Mouse (Mus musculus): Measurements from ENCODE around the gene Mapk10. TPM values are rescaled to one million over a fixed set of nuclear protein-coding genes. Genes with fewer than 3 reads are reported as not detected.

Gene Mapk10
- polyA plus RNA-seq, 1 experiment from 2014 or later = 72.0 TPM

- Histone ChIP-seq H3K27ac (no peak overlapping the region), H3K36me3 (no peaks in the 10 kb centered on the region), H3K4me2 (replicated peaks) (no peak overlapping the region), H3K27me3 (replicated peaks) (no peaks in the 10 kb centered on the region), H3K4me1 (peaks cover 22% of the 10 kb centered on the region), H3K4me3 (no peak overlapping the region), H3K9ac (no peak overlapping the region), H3K9me3 (no peaks in the 10 kb centered on the region)
- ATAC-seq (ENCODE audit: low FRiP score, low read depth) = no peak
- whole genome bisulfite sequencing = 80% methylated on average over 7 of the region's 7 CpGs
Measured at GRCm38 (mm10) chr5:103022504-103023172, 188.5 kb downstream of the Mapk10 start.

DNA sequence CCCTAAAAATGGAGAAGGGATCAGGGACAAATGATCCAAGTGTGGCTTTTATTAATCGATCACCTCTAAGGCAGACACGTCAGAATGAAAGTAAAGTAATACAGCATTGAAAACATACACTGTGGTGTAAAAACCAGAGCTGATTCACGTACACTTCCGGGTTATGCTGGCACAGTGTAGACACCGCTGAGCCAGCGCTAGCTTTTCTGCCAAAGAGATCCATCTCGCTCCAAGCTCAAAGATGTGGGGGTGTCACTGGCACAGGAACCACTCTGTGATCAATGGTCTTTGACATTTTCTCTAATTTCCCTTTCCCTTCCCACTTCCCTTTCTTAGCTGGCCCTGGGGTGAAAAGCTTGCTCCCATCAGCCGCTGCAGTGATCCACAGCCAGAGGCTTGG lies 189.7 kb downstream of the Mapk10 start:
- H3K27ac ChIP-seq = no peak overlapping the region
- no peaks in the 10 kb centered on the region for H3K9me3 ChIP-seq
- H3K4me3 ChIP-seq = no peak overlapping the region
- ATAC-seq (ENCODE audit: low FRiP score, low read depth) = no peak
- no peak overlapping the region for H3K9ac ChIP-seq
- H3K4me1 ChIP-seq = peaks cover 22% of the 10 kb centered on the region
- H3K4me2 ChIP-seq (replicated peaks) = no peak overlapping the region
- no peaks in the 10 kb centered on the region for H3K36me3 ChIP-seq
- no peaks in the 10 kb centered on the region for H3K27me3 ChIP-seq (replicated peaks)
- 82% methylated on average over 8 of the region's 8 CpGs for WGBS

- ATAC-seq (ENCODE audit: low FRiP score, low read depth) = peak; percentile 65; the same call in 1 of the 2 replicates
Measured at GRCm38 (mm10) chr5:103020954-103021353, 190.2 kb downstream of the Mapk10 start.

GRCm38 (mm10) chr5:103020127-103020526 lies 191.0 kb downstream of the Mapk10 start:
- no peak overlapping the region for H3K4me2 ChIP-seq (replicated peaks)

More at GRCm38 (mm10) chr5:103020954-103021353, 190.2 kb downstream of the Mapk10 start:
- Histone ChIP-seq H3K27ac (no peak overlapping the region), H3K27me3 (replicated peaks) (no peaks in the 10 kb centered on the region), H3K4me1 (peaks cover 22% of the 10 kb centered on the region), H3K4me2 (replicated peaks) (no peak overlapping the region), H3K36me3 (no peaks in the 10 kb centered on the region), H3K9ac (no peak overlapping the region), H3K9me3 (no peaks in the 10 kb centered on the region), H3K4me3 (no peak overlapping the region)
- WGBS = 31% methylated on average over 3 of the region's 3 CpGs

DNA sequence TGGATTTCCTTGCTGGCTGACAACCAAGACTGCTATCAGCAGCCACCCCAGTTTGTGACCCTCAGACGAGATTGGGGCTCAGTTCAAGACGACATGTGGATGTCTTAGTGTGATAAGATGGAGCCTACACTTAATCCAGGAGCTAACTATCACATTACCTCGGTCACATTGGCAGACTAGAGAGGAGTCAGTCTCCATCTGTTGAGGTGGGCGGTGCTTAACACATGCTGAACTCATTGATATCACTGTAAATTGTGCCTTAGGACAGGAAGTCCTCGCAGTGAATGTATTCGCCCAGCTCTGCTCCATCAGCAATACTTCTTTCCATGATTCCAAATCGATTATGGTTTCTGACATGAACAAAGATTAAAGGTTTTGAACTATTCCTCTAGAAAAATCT lies 193.5 kb downstream of the Mapk10 start:
- no peaks in the 10 kb centered on the region for H3K9me3 ChIP-seq
- H3K4me1 ChIP-seq = peaks cover 22% of the 10 kb centered on the region
- H3K36me3 ChIP-seq = no peaks in the 10 kb centered on the region
- no peak overlapping the region for H3K27ac ChIP-seq
- H3K27me3 ChIP-seq (replicated peaks) = no peaks in the 10 kb centered on the region
- no peak overlapping the region for H3K9ac ChIP-seq
- no peak overlapping the region for H3K4me2 ChIP-seq (replicated peaks)
- ATAC-seq (ENCODE audit: low FRiP score, low read depth) = no peak
- H3K4me3 ChIP-seq = no peak overlapping the region
- 81% methylated on average over 7 of the region's 7 CpGs for WGBS

More at GRCm38 (mm10) chr5:103020127-103020526, 191.0 kb downstream of the Mapk10 start:
- no peak overlapping the region for H3K4me3 ChIP-seq
- H3K36me3 ChIP-seq = no peaks in the 10 kb centered on the region
- no peak for ATAC-seq (ENCODE audit: low FRiP score, low read depth)
- no peaks in the 10 kb centered on the region for H3K27me3 ChIP-seq (replicated peaks)
- H3K9me3 ChIP-seq = no peaks in the 10 kb centered on the region
- H3K4me1 ChIP-seq = peaks cover 22% of the 10 kb centered on the region
- 75% methylated on average over 5 of the region's 5 CpGs for WGBS
- H3K27ac ChIP-seq = no peak overlapping the region
- H3K9ac ChIP-seq = no peak overlapping the region

DNA sequence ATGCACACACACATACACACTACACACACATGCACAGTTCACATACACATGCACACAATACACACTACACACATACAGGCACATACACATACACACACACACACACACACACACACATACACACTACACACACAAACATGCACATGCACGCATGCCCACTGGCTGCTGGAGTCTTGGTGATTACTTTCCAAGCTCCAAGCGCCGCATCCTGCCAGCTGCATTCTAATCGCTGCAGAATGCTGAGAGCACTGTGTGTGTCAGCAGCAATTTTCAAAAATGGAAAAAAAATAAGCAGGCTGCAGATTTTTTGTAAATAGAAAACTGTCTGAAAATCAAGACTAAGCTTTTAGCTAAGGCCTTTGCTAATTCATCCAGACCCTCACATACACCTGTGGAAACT lies 196.8 kb downstream of the Mapk10 start:
- Histone ChIP-seq H3K9me3 (no peaks in the 10 kb centered on the region), H3K27ac (no peak overlapping the region), H3K9ac (no peak overlapping the region), H3K4me2 (replicated peaks) (no peak overlapping the region), H3K4me1 (peaks cover 6% of the 10 kb centered on the region), H3K36me3 (no peaks in the 10 kb centered on the region), H3K4me3 (no peak overlapping the region), H3K27me3 (replicated peaks) (no peaks in the 10 kb centered on the region)
- ATAC-seq (ENCODE audit: low FRiP score, low read depth) = no peak
- 92% methylated on average over 4 of the region's 4 CpGs for WGBS

GRCm38 (mm10) chr5:103008894-103009293 lies 202.2 kb downstream of the Mapk10 start:
- Histone ChIP-seq H3K9me3 (no peaks in the 10 kb centered on the region), H3K27me3 (replicated peaks) (no peaks in the 10 kb centered on the region), H3K4me2 (replicated peaks) (no peak overlapping the region), H3K9ac (no peak overlapping the region), H3K4me3 (no peak overlapping the region), H3K36me3 (no peaks in the 10 kb centered on the region), H3K27ac (no peak overlapping the region), H3K4me1 (no peaks in the 10 kb centered on the region)
- 81% methylated on average over 4 of the region's 4 CpGs for WGBS
- no peak for ATAC-seq (ENCODE audit: low FRiP score, low read depth)

DNA sequence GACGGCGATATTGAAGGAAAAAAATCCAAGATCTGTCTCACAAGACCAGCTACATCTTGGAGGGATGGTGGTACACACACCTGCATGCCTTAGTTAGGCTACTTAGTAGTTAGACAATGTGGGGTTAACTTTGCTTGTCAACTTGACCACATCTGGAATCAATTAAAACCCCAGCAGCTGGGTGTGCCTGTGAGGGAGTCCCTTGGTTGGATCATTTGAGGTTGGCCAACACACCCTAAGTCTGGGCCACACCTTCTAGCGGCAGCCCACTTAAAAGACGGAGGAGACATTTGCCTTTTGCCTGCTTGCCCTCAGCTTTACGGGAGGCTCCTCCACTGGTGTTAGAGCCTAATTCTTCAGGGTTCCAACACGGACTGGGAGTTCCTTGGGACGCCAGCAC lies 209.0 kb downstream of the Mapk10 start:
- no peaks in the 10 kb centered on the region for H3K4me1 ChIP-seq
- H3K27ac ChIP-seq = no peak overlapping the region
- 55% methylated on average over 7 of the region's 7 CpGs for WGBS
- H3K36me3 ChIP-seq = no peaks in the 10 kb centered on the region
- no peak overlapping the region for H3K4me2 ChIP-seq (replicated peaks)
- no peak overlapping the region for H3K9ac ChIP-seq
- ATAC-seq (ENCODE audit: low FRiP score, low read depth) = no peak
- H3K4me3 ChIP-seq = no peak overlapping the region
- no peaks in the 10 kb centered on the region for H3K9me3 ChIP-seq
- no peaks in the 10 kb centered on the region for H3K27me3 ChIP-seq (replicated peaks)

GRCm38 (mm10) chr5:103000572-103000971 lies 210.6 kb downstream of the Mapk10 start:
- ATAC-seq (ENCODE audit: low FRiP score, low read depth) = no peak

DNA sequence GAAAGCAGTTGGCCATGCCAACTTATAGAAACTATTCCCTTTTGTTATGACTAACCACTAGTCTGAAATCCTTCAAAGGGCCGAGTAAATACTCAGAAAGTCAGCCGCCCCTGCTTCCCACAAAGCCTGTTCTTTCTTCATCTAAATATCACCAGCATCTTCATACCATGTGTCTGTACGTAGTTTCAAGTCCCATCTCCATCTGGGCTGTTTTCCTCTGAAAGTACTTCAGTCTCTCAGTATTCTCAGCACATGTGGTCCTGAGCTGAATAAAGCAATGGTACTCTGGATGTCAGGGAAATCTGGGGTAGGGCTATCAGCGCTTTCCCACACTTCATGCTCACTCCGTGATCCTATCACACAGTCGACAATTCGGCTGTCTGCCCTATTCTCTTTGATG lies 212.6 kb downstream of the Mapk10 start:
- Histone ChIP-seq H3K9ac (no peak overlapping the region), H3K36me3 (no peaks in the 10 kb centered on the region), H3K4me1 (no peaks in the 10 kb centered on the region), H3K27ac (no peak overlapping the region), H3K4me3 (no peak overlapping the region), H3K9me3 (no peaks in the 10 kb centered on the region), H3K27me3 (replicated peaks) (no peaks in the 10 kb centered on the region), H3K4me2 (replicated peaks) (no peak overlapping the region)
- 85% methylated on average over 7 of the region's 7 CpGs for WGBS
- ATAC-seq (ENCODE audit: low FRiP score, low read depth) = no peak

More at GRCm38 (mm10) chr5:103000572-103000971, 210.6 kb downstream of the Mapk10 start:
- WGBS = 90% methylated on average over 6 of the region's 6 CpGs
- Histone ChIP-seq H3K4me3 (no peak overlapping the region), H3K27ac (no peak overlapping the region), H3K36me3 (no peaks in the 10 kb centered on the region), H3K4me1 (no peaks in the 10 kb centered on the region), H3K4me2 (replicated peaks) (no peak overlapping the region), H3K9ac (no peak overlapping the region), H3K27me3 (replicated peaks) (no peaks in the 10 kb centered on the region), H3K9me3 (no peaks in the 10 kb centered on the region)

DNA sequence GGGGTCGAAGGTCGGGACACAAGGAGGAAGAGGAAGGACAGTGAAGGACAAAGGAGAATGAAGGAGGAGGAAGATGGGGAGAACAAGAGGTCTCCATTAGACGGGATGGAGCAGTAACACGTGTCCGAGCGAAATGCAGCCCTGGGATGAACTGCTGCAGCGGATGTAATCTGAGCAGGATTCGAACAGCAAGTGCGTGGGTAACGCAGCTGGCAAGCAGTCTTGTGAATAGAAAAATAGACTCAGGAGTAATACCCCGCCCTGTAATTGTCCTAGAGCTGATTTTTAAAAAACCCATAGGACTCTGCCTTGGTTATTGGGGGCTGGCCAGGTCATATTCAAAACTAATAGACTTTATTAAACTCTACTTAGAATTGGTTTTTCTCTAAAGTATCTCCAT lies 213.2 kb downstream of the Mapk10 start:
- no peak overlapping the region for H3K4me2 ChIP-seq (replicated peaks)
- H3K36me3 ChIP-seq = no peaks in the 10 kb centered on the region
- H3K27me3 ChIP-seq (replicated peaks) = no peaks in the 10 kb centered on the region
- no peaks in the 10 kb centered on the region for H3K4me1 ChIP-seq
- ATAC-seq (ENCODE audit: low FRiP score, low read depth) = no peak
- H3K4me3 ChIP-seq = no peak overlapping the region
- no peak overlapping the region for H3K9ac ChIP-seq
- no peak overlapping the region for H3K27ac ChIP-seq
- H3K9me3 ChIP-seq = no peaks in the 10 kb centered on the region
- 92% methylated on average over 11 of the region's 11 CpGs for WGBS

- Histone ChIP-seq H3K4me1 (no peaks in the 10 kb centered on the region), H3K9me3 (no peaks in the 10 kb centered on the region), H3K4me3 (no peak overlapping the region), H3K36me3 (no peaks in the 10 kb centered on the region), H3K27ac (no peak overlapping the region), H3K27me3 (replicated peaks) (no peaks in the 10 kb centered on the region), H3K9ac (no peak overlapping the region), H3K4me2 (replicated peaks) (no peak overlapping the region)
- 88% methylated on average over 7 of the region's 7 CpGs for WGBS
- no peak for ATAC-seq (ENCODE audit: low FRiP score, low read depth)
Measured at GRCm38 (mm10) chr5:102996331-102996730, 214.8 kb downstream of the Mapk10 start.

- Histone ChIP-seq H3K4me3 (no peak overlapping the region), H3K36me3 (no peaks in the 10 kb centered on the region), H3K4me2 (replicated peaks) (no peak overlapping the region), H3K9ac (no peak overlapping the region), H3K27me3 (replicated peaks) (no peaks in the 10 kb centered on the region), H3K9me3 (no peaks in the 10 kb centered on the region), H3K4me1 (no peaks in the 10 kb centered on the region), H3K27ac (no peak overlapping the region)
- ATAC-seq (ENCODE audit: low FRiP score, low read depth) = no peak
Measured at GRCm38 (mm10) chr5:102995928-102996327, 215.2 kb downstream of the Mapk10 start.
